Mouse (Mus musculus) embryonic fibroblast, embryonic 13.5 days (primary cell): Measurements from ENCODE around the gene Steap1.

Source experiments
- CTCF ChIP-seq: IDR thresholded peaks from 2 replicates; pipeline ENCODE4 v1.5.1; 2011; ENCODE audit warnings: mild to moderate bottlenecking, control low read depth, low read length, moderate library complexity, borderline replicate concordance; ENCODE audit not compliant: insufficient read depth
- POLR2A ChIP-seq: IDR thresholded peaks from 2 replicates; pipeline ENCODE4 v1.6.1; 2011; ENCODE audit warnings: low read depth, mild to moderate bottlenecking, control low read depth, low read length, moderate library complexity

GRCm38 (mm10) chr5:5688945-5689540 is 60.1 kb downstream of the Steap1 start:
- no peak for TF ChIP-seq CTCF
- no peak for TF ChIP-seq POLR2A
